Mouse (Mus musculus) CD4-positive helper T cell, adult 2 months (primary cell): ENCODE results near the gene Slc44a2.

Experiments
- DNase-seq: peaks from one replicate; pipeline ENCODE4 v3.0.0-alpha.2; 2012; ENCODE audit warnings: low read depth, missing footprints, low spot score

Slc44a2 gene

GRCm38 (mm10) chr9:21370876-21371275, 50.4 kb downstream of the Slc44a2 start:
- no peak for DNase-seq

- DNase-seq = no peak
Observed at GRCm38 (mm10) chr9:21372508-21372907, 52.0 kb downstream of the Slc44a2 start.

- peak; percentile 33 for DNase-seq
Observed at GRCm38 (mm10) chr9:21379195-21379594, 58.7 kb downstream of the Slc44a2 start.

GRCm38 (mm10) chr9:21380868-21381267, 60.4 kb downstream of the Slc44a2 start:
- no peak for DNase-seq

- DNase-seq = no peak
Observed at GRCm38 (mm10) chr9:21383966-21384365, 63.5 kb downstream of the Slc44a2 start.

GRCm38 (mm10) chr9:21392646-21393175, 72.2 kb downstream of the Slc44a2 start:
- no peak for DNase-seq

GRCm38 (mm10) chr9:21395692-21396091, 75.2 kb downstream of the Slc44a2 start:
- DNase-seq = no peak

GRCm38 (mm10) chr9:21397170-21397569, 76.7 kb downstream of the Slc44a2 start:
- DNase-seq = no peak

GRCm38 (mm10) chr9:21401042-21401441, 80.5 kb downstream of the Slc44a2 start:
- no peak for DNase-seq

GRCm38 (mm10) chr9:21402764-21403253, 82.3 kb downstream of the Slc44a2 start:
- no peak for DNase-seq

GRCm38 (mm10) chr9:21403745-21404144, 83.2 kb downstream of the Slc44a2 start:
- no peak for DNase-seq
